Mouse (Mus musculus) E14TG2a.4 (cell line): ENCODE results near the gene Rdm1.
"Not testable (repeated sequence)": the region's sequence is repeated elsewhere in the genome, so short reads cannot be mapped to it uniquely, and the experiment has no call there.

Experiments used
- H3K27me3 ChIP-seq: 2 replicates; pipeline ENCODE4 v1.6.1; 2014; ENCODE audit warnings: low read length, control low read depth; ENCODE audit not compliant: insufficient read depth
- H3K36me3 ChIP-seq: 2 replicates; pipeline ENCODE4 v1.6.1; 2014; ENCODE audit warnings: low read length, control low read depth; ENCODE audit not compliant: insufficient read depth
- H3K4me1 ChIP-seq: replicated peaks from 2 replicates; pipeline ENCODE4 v1.6.1; 2014; ENCODE audit warnings: low read depth, low read length, control low read depth
- H3K4me3 ChIP-seq: replicated peaks from 2 replicates; pipeline ENCODE4 v1.5.1; 2014; ENCODE audit warnings: mild to moderate bottlenecking, low read length
- H3K9me3 ChIP-seq: 2 replicates; pipeline ENCODE4 v1.6.1; 2014; ENCODE audit warnings: low read length, control low read depth
- CTCF ChIP-seq: conservative IDR thresholded peaks from 2 replicates; pipeline ENCODE4 v1.5.1; 2014; ENCODE audit warnings: low read length
- NANOG ChIP-seq: IDR thresholded peaks from 2 replicates; pipeline ENCODE4 v1.6.1; 2014; ENCODE audit warnings: borderline replicate concordance, low read length, mixed read lengths
- POU5F1 ChIP-seq: IDR thresholded peaks from 2 replicates; pipeline ENCODE4 v1.6.1; 2014; ENCODE audit warnings: low read length, borderline replicate concordance

Rdm1 gene

DNA sequence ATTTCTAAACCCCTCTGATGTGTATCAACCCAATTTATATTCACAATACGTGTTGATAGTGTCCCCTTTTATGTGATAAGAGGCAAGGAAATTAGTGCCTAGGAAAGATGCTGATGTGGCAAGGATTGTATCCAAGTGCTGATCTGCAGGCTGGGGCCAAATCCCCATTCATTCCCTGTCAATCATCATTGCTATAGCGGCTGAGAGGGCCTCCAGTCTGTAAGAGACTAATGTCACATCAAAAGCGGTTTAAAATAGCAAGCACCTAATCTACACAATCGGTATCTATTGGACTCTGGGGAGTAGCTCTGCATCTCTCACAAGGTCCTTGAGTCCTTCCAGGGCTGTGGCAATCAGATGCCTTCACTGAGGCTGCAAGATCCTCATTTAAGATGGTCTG, 12.9 kb upstream of the Rdm1 start:
- Histone ChIP-seq H3K4me3 (no peak overlapping the region), H3K4me1 (peaks cover 58% of the 10 kb centered on the region), H3K36me3 (no peaks in the 10 kb centered on the region), H3K27me3 (no peaks in the 10 kb centered on the region), H3K9me3 (peaks cover 16% of the 10 kb centered on the region)
- no peak for TF ChIP-seq NANOG
- TF ChIP-seq CTCF: no peak
- no peak for TF ChIP-seq POU5F1

DNA sequence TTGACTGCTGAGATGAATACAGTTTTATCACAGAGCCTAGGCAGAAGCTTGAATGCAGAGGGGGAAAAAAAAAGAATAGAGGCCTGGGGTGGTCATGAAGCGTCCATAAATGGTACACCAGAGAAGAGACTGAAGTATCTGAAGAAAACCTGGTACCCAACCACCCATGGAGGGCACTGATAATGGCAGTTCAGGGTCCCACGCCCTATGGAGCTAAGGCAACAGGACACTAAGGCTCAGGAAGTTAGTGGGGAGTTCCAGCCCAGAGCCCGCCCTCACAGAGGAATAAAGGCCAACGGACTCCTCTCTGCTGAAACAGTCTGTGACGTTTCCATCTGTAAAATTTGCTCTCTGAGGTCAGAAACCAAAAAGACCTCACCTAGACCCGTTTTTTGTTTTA, 11.6 kb upstream of the Rdm1 start:
- Histone ChIP-seq H3K9me3 (peaks cover 4% of the 10 kb centered on the region; the same call in 1 of the 2 replicates), H3K4me1 (peaks cover 58% of the 10 kb centered on the region), H3K36me3 (no peaks in the 10 kb centered on the region), H3K4me3 (no peak overlapping the region), H3K27me3 (no peaks in the 10 kb centered on the region)
- TF ChIP-seq CTCF (no peak), NANOG (no peak), POU5F1 (no peak)

DNA sequence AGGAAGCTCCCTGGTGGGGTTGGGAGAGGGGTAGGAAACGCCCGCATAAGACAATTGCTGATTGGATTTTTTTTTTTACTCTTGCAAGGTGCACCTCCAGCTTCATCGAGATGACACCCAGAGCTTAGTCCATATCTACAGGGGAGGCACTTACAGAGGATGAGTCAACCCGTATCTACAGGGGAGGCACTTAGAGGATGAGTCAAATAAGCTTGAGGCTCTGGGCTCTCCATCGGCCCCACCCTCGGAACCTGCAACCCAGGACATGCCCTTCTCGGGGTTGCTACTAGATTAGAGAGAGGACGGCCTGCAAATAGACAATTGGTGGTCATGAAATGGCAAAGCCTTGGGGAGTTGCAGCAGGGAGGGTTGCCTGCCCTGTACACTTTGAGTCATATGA, 10.9 kb upstream of the Rdm1 start:
- H3K9me3 ChIP-seq: peaks cover 5% of the 10 kb centered on the region
- peaks cover 53% of the 10 kb centered on the region for H3K4me1 ChIP-seq
- no peaks in the 10 kb centered on the region for H3K27me3 ChIP-seq
- no peaks in the 10 kb centered on the region for H3K36me3 ChIP-seq
- TF ChIP-seq NANOG (no peak), CTCF (no peak), POU5F1 (no peak)
- no peak overlapping the region for H3K4me3 ChIP-seq

DNA sequence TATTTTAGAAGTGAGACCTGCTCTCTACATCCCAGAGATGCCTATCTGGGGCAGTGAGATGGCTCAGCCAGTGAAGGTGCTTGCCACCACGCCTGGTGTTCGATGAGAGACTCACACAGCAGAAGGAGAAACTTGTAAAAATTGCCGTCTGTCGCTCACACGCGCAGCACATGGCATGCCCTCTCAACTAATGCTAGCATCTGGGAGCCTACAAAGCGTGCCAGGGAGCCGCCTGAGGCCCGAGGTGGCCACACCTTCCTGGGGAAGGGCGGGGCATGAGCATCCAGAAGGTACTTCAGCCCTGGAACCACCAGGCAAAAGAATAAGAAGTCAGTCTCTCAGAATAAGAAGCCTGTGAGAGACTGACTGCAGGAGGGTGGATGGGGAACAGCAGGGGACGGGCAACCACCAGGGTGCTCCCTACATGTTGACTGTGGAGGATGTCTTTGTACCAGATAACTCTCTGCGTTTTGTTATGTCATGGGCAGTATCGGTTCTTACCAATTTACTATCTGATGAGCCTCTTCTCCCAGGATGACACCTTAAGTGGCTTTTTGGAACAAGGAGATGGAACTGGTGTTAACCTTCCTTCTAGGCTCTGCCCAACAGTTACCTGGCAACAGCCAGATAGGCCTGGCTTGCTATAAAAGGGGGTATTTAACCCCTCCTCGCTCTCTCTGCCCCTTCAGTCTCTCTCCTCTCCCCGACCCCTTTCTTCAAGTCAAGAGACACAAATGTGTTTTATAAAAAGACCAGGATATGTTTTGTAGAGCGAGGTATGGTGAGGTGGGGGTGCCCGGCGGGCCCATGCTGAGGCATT, 9.8 kb upstream of the Rdm1 start:
- Histone ChIP-seq H3K36me3 (no peaks in the 10 kb centered on the region), H3K9me3 (peaks cover 14% of the 10 kb centered on the region), H3K4me3 (no peak overlapping the region), H3K4me1 (peaks cover 53% of the 10 kb centered on the region), H3K27me3 (no peaks in the 10 kb centered on the region)
- no peak for TF ChIP-seq NANOG
- TF ChIP-seq CTCF: no peak
- TF ChIP-seq POU5F1: no peak

DNA sequence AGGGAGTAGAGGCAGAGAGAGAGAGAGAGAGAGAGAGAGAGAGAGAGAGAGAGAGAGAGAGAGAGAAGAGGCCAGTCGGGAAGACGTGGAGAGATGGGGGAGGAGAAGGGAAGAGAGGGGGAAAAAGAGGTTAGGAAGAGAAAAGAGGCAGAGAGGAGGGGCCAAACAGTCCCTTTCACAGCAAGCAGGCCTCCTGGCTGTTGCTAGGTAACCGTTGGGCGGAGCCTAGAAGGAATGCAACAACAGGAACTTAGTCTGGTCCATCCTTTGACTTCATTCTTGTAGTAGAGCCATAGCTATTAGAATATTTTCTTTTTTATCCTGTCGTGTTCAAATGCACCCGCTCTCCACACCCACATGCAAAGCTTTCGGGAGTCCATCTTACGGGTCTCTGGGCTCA, 9.1 kb upstream of the Rdm1 start:
- H3K4me3 ChIP-seq: no peak overlapping the region
- H3K4me1 ChIP-seq: peaks cover 53% of the 10 kb centered on the region
- peaks cover 21% of the 10 kb centered on the region for H3K9me3 ChIP-seq
- H3K27me3 ChIP-seq: no peaks in the 10 kb centered on the region
- no peaks in the 10 kb centered on the region for H3K36me3 ChIP-seq
- no peak for TF ChIP-seq CTCF
- no peak for TF ChIP-seq NANOG
- no peak for TF ChIP-seq POU5F1

DNA sequence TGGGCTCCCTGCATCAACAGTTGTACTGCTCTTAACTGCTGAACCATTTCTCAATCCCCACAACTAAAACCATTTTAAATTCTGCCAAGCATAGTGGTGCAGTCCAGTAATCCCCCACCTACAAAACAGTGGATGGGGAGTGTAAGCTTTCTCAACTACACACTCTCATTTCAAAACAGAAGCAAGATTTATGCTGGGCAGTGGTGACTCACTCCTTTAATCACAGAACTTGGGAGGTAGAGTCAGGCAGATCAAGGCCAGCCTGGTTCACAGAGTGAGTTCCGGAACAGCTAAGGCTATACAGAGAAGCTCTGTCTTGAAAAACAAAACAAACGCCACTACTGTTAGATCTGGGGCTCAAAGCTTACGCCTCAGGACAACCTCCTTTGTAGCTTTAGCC, 8.4 kb upstream of the Rdm1 start:
- H3K4me3 ChIP-seq: no peak overlapping the region
- no peaks in the 10 kb centered on the region for H3K36me3 ChIP-seq
- peaks cover 46% of the 10 kb centered on the region for H3K4me1 ChIP-seq
- TF ChIP-seq CTCF (no peak), POU5F1 (no peak), NANOG (no peak)
- no peaks in the 10 kb centered on the region for H3K27me3 ChIP-seq
- peaks cover 28% of the 10 kb centered on the region for H3K9me3 ChIP-seq

DNA sequence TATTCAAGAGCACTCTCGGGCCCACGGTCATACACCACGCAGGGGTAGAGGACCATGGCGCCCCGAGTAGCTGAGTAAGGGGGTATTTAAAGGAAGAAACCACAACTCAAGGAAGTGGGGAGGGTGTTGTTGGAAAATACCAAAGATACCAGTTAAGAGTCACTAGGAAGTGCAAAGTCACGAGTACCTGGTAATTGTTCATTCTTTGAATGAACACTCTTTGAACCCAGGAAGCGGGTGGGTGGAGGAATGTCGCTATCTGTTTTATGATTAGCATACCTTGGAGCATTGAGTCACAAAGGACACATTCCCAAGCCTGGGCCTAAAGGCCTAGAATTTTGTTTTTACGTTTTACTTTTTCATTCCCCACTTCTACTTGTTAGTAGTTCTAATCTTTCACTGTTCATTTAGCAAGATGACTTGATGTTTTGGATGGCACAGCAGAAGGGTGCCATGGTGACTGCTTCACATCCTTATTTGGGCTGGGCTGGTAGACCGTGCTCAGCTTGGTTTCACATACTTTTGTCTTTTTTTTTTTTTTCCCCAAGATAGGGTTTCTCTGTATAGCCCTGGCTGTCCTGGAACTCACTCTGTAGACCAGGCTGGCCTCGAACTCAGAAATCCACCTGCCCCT, 6.9 kb upstream of the Rdm1 start:
- H3K36me3 ChIP-seq, H3K4me3 ChIP-seq, H3K27me3 ChIP-seq: not testable (repeated sequence)
- H3K9me3 ChIP-seq: peaks cover 43% of the 10 kb centered on the region
- peaks cover 31% of the 10 kb centered on the region for H3K4me1 ChIP-seq

DNA sequence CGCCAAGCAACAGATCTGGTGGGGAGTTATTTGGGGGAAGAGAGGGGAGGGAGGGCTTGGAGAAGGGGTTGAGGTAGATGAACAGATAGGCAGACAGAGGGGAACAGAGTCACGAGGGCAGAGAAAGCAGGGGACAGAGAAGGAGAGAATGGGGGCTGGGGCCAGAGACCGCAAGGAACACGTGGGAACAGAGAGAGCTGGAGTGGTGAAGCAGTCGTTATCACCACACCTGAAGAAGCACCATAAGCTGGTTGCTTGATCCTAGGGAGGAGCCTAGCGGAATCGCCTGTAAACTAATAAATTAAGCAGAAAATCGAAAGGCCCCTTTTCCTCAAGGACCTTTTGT, 373 bp upstream of the Rdm1 start:
- Histone ChIP-seq H3K27me3 (no peaks in the 10 kb centered on the region), H3K9me3 (peaks cover 36% of the 10 kb centered on the region), H3K4me3 (peak overlapping the region; percentile 53), H3K36me3 (peaks cover 26% of the 10 kb centered on the region), H3K4me1 (peaks cover 31% of the 10 kb centered on the region)
- TF ChIP-seq CTCF: no peak
- TF ChIP-seq POU5F1: no peak
- no peak for TF ChIP-seq NANOG
